ENCODE assay signal across 8 mouse cellular contexts in genomic region chr9:70552233-70552632, GRCm38 (mm10). TPM values are rescaled to one million over a fixed set of nuclear protein-coding genes. Genes with fewer than 3 reads are reported as not detected.
A peak's percentile ranks its signal among the peaks of the same experiment; 100 is the strongest.
DNase-seq lines count a peak whose midpoint lies in the region; ATAC-seq and TF ChIP-seq lines count a peak whose summit lies in the region.
"Not testable (repeated sequence)": the region's sequence is repeated elsewhere in the genome, so short reads cannot be mapped to it uniquely, and the experiment has no call there.

No protein-coding gene starts in this region.

- TF ChIP-seq POLR2A in MEL (IDR thresholded peaks at IDR 0.05; ENCODE audit: control insufficient read depth in 1 of 2, insufficient read depth in 1 of 2, low read depth in 1 of 2, low read length in 2 of 2, poor library complexity in 1 of 2), result not testable (repeated sequence)

- 96% methylated on average over 2 of the region's 2 CpGs for WGBS in intestine, postnatal 0 days
- 90% methylated on average over 2 of the region's 2 CpGs for WGBS in liver, postnatal 0 days (ENCODE audit: insufficient replicate concordance)

- H3K4me3 ChIP-seq in MEL (ENCODE audit: control insufficient read depth in 1 of 2, insufficient read depth in 1 of 2, low read depth in 2 of 2, low read length in 2 of 2); intestine, postnatal 0 days (ENCODE audit: low read depth, low read length); left cerebral cortex, adult 2 months; liver, postnatal 0 days (ENCODE audit: low read depth, low read length): not testable (repeated sequence)

- ATAC-seq in intestine, postnatal 0 days; liver, postnatal 0 days: not testable (repeated sequence)

- not testable (repeated sequence) for H3K9me3 ChIP-seq in MEL (replicated peaks; ENCODE audit: insufficient read depth, low read length); intestine, postnatal 0 days (ENCODE audit: control insufficient read depth); liver, postnatal 0 days (ENCODE audit: low read length)

- DNase-seq in CD4-positive, CD25-positive, alpha-beta regulatory T cell, adult 2 months (ENCODE audit: low read depth, low spot score), result peak; percentile 21
- DNase-seq in ES-CJ7 (ENCODE audit: low read depth, low spot score) (peak; percentile 71), MEL (ENCODE audit: low read depth, low spot score) (peak; percentile 44), ZHBTc4 (ENCODE audit: low read depth, low spot score) (peak; percentile 62)
- DNase-seq in left cerebral cortex, adult 2 months (ENCODE audit: extremely low spot score in 1 of 2, low spot score in 2 of 2); liver, postnatal 0 days: not testable (repeated sequence)
- DNase-seq in splenic B cell, adult 2 months (ENCODE audit: low read depth, low spot score), result peak; percentile 10

- H3K36me3 ChIP-seq in MEL (ENCODE audit: control insufficient read depth in 1 of 2, insufficient read depth in 2 of 2, low read length in 2 of 2), result peaks cover 15 to 45% of the 10 kb centered on the region in 2 experiments
- H3K36me3 ChIP-seq in intestine, postnatal 0 days (ENCODE audit: control insufficient read depth, insufficient read depth), result peaks cover 17% of the 10 kb centered on the region
- peaks cover 15% of the 10 kb centered on the region; the same call in 1 of the 2 replicates for H3K36me3 ChIP-seq in liver, postnatal 0 days (replicated peaks; ENCODE audit: insufficient read depth, low read length)
- not testable (repeated sequence) for H3K36me3 ChIP-seq in splenic B cell, adult 2 months (ENCODE audit: control insufficient read depth, insufficient read depth, low read length, poor library complexity, severe bottlenecking)

- H3K9ac ChIP-seq in MEL (ENCODE audit: control insufficient read depth, low read depth, low read length, poor library complexity, severe bottlenecking); intestine, postnatal 0 days (ENCODE audit: low read depth, low read length); liver, postnatal 0 days (replicated peaks): not testable (repeated sequence)

- H3K4me1 ChIP-seq in MEL (ENCODE audit: control insufficient read depth in 1 of 2, insufficient read depth in 2 of 2, low read length in 2 of 2); intestine, postnatal 0 days (replicated peaks; ENCODE audit: control insufficient read depth, insufficient read depth, low read length); liver, postnatal 0 days (ENCODE audit: insufficient read depth): not testable (repeated sequence)

- peaks cover 49% of the 10 kb centered on the region for H3K79me2 ChIP-seq in MEL (ENCODE audit: control insufficient read depth, insufficient read depth, low read length, poor library complexity)

- TF ChIP-seq RAD21 in MEL (IDR thresholded peaks at IDR 0.05; ENCODE audit: low read depth, low read length), result peak; percentile 6

- H3K4me2 ChIP-seq in intestine, postnatal 0 days (replicated peaks; ENCODE audit: low read depth); liver, postnatal 0 days (ENCODE audit: low read depth, low read length): not testable (repeated sequence)

- intact Hi-C loops in left cerebral cortex, adult 2 months (cut with DNase I), result not testable (repeated sequence)

- not testable (repeated sequence) for H3K27ac ChIP-seq in MEL (ENCODE audit: control insufficient read depth, low read depth, low read length); left cerebral cortex, adult 2 months; liver, postnatal 0 days (ENCODE audit: low read depth)
- H3K27ac ChIP-seq in intestine, postnatal 0 days (ENCODE audit: low read depth, low read length), result peak overlapping the region; percentile 30; the same call in 1 of the 2 replicates

- not testable (repeated sequence) for TF ChIP-seq EP300 in MEL (IDR thresholded peaks at IDR 0.05; ENCODE audit: low read depth in 1 of 2, low read length in 2 of 2); liver, postnatal 0 days (IDR thresholded peaks at IDR 0.05; ENCODE audit: low read depth)

- TF ChIP-seq CTCF in MEL (IDR thresholded peaks at IDR 0.05 in 2 of 3, conservative IDR thresholded peaks at IDR 0.05 in 1 of 3; ENCODE audit: control insufficient read depth in 1 of 3, insufficient read depth in 1 of 3, low read depth in 2 of 3, low read length in 3 of 3, poor library complexity in 1 of 3, severe bottlenecking in 1 of 3), result peak in 2 of 3 experiments; percentile 31 to 38; a peak in 3 of 6 replicates
- TF ChIP-seq CTCF in intestine, postnatal 0 days (IDR thresholded peaks at IDR 0.05; ENCODE audit: low read depth), result peak; percentile 29; the same call in 1 of the 2 replicates
- TF ChIP-seq CTCF in left cerebral cortex, adult 2 months (IDR thresholded peaks at IDR 0.05), result peak; percentile 2; the same call in 1 of the 2 replicates
- TF ChIP-seq CTCF in liver, postnatal 0 days (IDR thresholded peaks at IDR 0.05; ENCODE audit: low read depth), result peak; percentile 27; the same call in 1 of the 2 replicates

- not testable (repeated sequence) for H3K27me3 ChIP-seq in MEL (ENCODE audit: control insufficient read depth in 1 of 2, insufficient read depth in 2 of 2, low read length in 2 of 2); intestine, postnatal 0 days (replicated peaks; ENCODE audit: control insufficient read depth, insufficient read depth, low read length); liver, postnatal 0 days (ENCODE audit: insufficient read depth, low read length); splenic B cell, adult 2 months (ENCODE audit: control insufficient read depth, insufficient read depth, low read length, poor library complexity, severe bottlenecking)

TF ChIP-seq in MEL, 35 proteins besides CTCF, POLR2A, EP300 and RAD21:
- TF ChIP-seq ZNF384 (IDR thresholded peaks at IDR 0.05; ENCODE audit: low read depth, low read length) (peak; percentile 48; the same call in 1 of the 2 replicates), SMC3 (IDR thresholded peaks at IDR 0.05; ENCODE audit: low read depth, low read length) (0 out of 2 replicates have a peak, but pooled peaks have one; percentile 14)

RNA-seq across cellular contexts. Expression of gene Sltm, which starts 9.7 kb away (rescaled TPM):
- 44.0 and 54.6 TPM in 2 replicates for total RNA-seq in MEL (2012; rRNA removed)
- polyA plus RNA-seq in MEL (2012; ENCODE audit: insufficient read depth in 1 of 2, insufficient read length in 2 of 2, low read depth in 1 of 2, low replicate concordance in 2 of 2, missing spikeins in 1 of 2), result 10 to 100 TPM; 62.3 to 70.0 TPM
- polyA plus RNA-seq in intestine, postnatal 0 days (2015; fragmentation: Nextera tagmentation; extraction: Ambion mirVana), result 27.6 and 33.3 TPM in 2 replicates
- total RNA-seq in left cerebral cortex, adult 2 months (2021), result 10 to 100 TPM; 54.9 to 57.9 TPM
- polyA plus RNA-seq in liver, postnatal 0 days (2015; fragmentation: Nextera tagmentation; extraction: Ambion mirVana), result 12.3 and 12.4 TPM in 2 replicates

RNA-seq across cellular contexts. Expression of gene Rnf111, which starts 48.7 kb away (rescaled TPM):
- total RNA-seq in MEL (2012; rRNA removed), result 25.2 and 25.4 TPM in 2 replicates
- polyA plus RNA-seq in MEL (2012; ENCODE audit: insufficient read depth in 1 of 2, insufficient read length in 2 of 2, low read depth in 1 of 2, low replicate concordance in 2 of 2, missing spikeins in 1 of 2), result 10 to 100 TPM; 46.0 to 88.2 TPM
- polyA plus RNA-seq in intestine, postnatal 0 days (2015; fragmentation: Nextera tagmentation; extraction: Ambion mirVana), result 13.1 and 14.9 TPM in 2 replicates
- total RNA-seq in left cerebral cortex, adult 2 months (2021), result 10 to 100 TPM; 40.4 to 46.2 TPM
- polyA plus RNA-seq in liver, postnatal 0 days (2015; fragmentation: Nextera tagmentation; extraction: Ambion mirVana), result 7.2 TPM in 2 replicates
